Mouse (Mus musculus) T-cell, adult 2 months (primary cell): ENCODE data around the gene Nlrp3.
"Not testable (repeated sequence)": the region's sequence is repeated elsewhere in the genome, so short reads cannot be mapped to it uniquely, and the experiment has no call there.

Experiments used
- DNase-seq: peaks from one replicate; pipeline ENCODE4 v3.0.0; 2022; ENCODE audit warnings: low spot score

The Nlrp3 gene

GRCm38 (mm10) chr11:59537218-59538130 lies 3.9 kb upstream of the Nlrp3 start:
- no peak for DNase-seq

DNA sequence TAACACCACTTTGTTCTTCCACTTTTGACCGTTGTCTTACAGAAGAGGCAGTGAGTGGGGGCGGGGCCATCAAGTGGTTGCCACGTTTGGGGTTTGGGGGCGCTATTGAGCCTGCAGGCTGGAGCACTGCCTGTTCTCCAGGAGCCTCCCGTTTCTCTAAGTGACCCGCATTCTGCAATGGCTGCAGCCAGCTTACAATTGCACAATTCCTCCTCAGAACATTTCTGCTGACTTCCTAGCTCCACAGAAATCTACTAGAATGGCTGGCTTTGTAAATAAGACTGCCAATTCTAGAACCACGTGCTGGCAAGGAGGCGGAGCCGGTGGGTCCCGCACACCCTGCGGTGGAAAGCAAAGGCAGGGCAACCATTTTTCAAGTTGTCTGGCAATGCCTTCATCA lies 3.0 kb upstream of the Nlrp3 start:
- DNase-seq: no peak

- DNase-seq: no peak
Observed at GRCm38 (mm10) chr11:59540123-59540522, 1.2 kb upstream of the Nlrp3 start.

GRCm38 (mm10) chr11:59542442-59542841 lies 1.1 kb downstream of the Nlrp3 start:
- DNase-seq: no peak

DNA sequence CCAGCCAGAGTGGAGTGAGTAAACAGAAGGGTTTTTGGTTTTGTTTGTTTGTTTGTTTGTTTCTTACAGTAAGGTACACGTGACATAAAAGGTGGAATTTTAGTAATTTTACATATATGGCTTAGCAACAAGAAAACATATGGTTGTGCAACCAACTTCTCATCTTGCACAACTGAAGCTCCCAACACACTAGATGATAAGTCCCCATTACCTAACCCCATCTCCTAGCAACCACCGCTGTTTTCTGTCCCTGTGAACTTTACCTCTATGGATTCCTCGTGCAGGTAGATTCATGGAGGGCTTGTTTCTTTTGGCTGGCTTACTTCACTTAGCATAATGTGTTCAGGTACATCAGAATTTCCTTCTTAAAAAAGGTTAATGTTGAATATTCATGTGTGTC lies 2.0 kb downstream of the Nlrp3 start:
- no peak for DNase-seq

- no peak for DNase-seq
Observed at GRCm38 (mm10) chr11:59544005-59544404, 2.6 kb downstream of the Nlrp3 start.

DNA sequence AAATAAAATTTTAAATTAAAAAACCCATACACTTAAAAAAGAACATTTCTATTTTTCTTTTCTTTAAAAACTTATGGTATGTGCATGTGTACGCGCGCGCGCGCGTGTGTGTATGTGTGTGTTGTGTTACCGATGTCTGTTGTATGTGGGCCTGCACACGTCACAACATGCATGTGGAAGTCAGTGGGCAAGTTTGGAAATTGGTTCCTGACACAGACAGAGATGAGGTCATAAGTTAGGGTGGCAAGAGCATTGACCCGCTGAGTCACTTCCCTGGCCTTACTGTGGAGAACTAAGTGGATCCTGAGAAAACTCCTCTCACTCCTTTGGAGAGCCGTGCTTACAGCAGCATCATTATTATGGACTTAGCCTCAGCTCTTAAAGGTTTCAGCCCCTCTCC lies 12.8 kb downstream of the Nlrp3 start:
- no peak for DNase-seq

DNA sequence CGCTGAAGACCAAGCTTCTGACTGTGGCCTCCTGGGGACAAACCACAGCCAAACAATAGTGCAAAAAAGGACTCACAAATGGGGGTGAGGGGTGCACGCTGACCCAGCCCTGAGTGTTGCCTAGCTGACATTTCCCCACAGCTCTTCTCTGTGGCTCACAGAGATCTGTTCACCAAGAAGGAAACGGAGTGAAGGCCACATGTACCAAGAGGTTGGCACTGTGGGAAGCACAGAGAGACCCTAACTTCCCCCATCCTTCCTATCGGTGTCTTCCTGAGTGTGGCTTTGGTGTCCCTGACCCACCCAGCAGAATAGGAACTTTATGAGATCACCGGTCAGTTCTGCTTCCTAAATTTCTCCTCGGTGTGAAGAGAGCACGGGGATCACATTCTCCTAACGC lies 13.2 kb downstream of the Nlrp3 start:
- DNase-seq: no peak

DNA sequence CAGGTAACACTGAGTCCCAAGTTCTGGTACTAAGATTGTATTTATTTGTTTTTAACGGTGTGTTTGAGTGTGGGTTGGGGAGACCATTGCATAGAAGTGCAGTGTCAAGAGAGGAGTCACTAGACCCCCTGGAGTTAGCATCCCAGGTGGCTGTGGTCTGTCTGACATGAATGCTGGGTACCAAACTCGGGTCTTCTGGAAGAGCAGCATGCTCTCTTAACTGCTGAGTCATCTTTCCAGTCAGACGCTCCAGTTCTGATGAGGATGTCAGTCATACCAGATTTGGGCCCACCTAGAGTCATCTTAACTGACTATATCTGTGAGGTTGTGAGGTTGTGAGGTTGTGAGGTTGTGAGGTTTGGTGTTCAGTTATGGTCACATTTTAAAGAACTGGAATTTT lies 19.5 kb downstream of the Nlrp3 start:
- no peak for DNase-seq

- DNase-seq: no peak
Observed at GRCm38 (mm10) chr11:59562336-59562735, 21.0 kb downstream of the Nlrp3 start.

DNA sequence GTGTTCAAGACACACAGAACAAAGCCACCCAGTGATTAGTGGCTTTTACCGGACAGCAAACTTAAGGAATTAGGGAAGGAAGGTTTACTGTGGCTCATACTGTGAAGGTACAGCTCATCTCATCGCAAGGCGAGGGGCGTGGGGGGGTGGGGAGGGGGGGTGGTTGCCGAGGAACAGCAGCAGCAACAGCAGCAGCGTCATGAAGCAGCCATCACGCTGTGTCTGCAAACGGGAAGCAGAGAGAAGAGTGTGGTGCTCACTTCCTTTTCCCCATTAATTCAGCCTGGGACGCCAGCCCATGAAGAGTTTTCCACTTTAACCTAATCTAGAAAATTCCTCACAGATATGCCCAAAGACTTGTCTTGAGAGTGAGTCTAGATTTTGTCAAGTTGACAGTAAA lies 21.5 kb downstream of the Nlrp3 start:
- no peak for DNase-seq

DNA sequence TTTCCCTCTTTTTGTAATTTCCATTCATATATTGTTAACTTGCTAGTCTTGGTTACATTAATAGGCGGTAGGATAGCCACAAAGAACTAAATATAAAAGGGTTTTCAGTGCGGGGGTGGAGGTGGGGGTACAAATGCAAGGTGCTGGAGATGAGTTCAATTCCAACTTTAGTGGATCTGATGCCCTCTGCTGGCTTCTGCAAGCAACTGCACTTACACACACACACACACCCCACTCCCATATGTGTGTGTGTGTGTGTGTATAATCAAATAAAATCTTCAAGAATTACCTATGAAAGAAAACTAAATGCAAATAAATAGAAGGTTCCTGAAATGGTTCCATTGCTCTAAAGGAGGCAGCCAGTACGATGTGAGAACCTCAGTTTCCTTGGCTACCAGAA lies 27.9 kb downstream of the Nlrp3 start:
- no peak for DNase-seq

GRCm38 (mm10) chr11:59575726-59576125 lies 34.4 kb downstream of the Nlrp3 start:
- no peak for DNase-seq

GRCm38 (mm10) chr11:59576135-59576534 lies 34.8 kb downstream of the Nlrp3 start, which contains the start of gene Olfr222:
Gene Olfr222, minus strand, starts transcription at chr11:59576235.
- not testable (repeated sequence) for DNase-seq

GRCm38 (mm10) chr11:59584539-59584938 lies 43.2 kb downstream of the Nlrp3 start:
- DNase-seq: no peak

GRCm38 (mm10) chr11:59589496-59589895 lies 48.1 kb downstream of the Nlrp3 start:
- DNase-seq: no peak

DNA sequence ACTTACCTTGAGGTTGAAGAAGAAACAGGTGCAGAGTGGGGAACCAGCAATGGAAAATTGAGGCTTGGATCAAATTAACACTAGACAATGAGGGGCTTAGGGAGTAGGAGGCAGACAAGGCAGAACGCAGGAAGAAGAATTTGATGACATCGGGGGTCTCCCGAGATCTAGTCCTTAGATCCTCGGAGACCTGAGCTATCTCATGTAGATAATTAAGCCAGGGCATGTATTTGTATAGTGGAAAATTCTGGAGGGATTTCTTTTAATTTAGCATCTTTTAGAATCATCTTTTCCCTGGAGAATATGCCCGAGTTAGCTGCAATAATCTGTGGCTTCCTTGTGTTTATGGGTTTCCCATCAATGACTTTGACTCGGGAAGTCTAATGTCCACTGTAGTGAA lies 51.8 kb downstream of the Nlrp3 start, which contains the start of gene Olfr223:
Gene Olfr223 (minus strand): TSS at position 101 of the 400 bp plus-strand sequence.
- no peak for DNase-seq

GRCm38 (mm10) chr11:59596091-59596490 lies 54.7 kb downstream of the Nlrp3 start:
- no peak for DNase-seq

- DNase-seq: no peak
Observed at GRCm38 (mm10) chr11:59596950-59597349, 55.6 kb downstream of the Nlrp3 start.

DNA sequence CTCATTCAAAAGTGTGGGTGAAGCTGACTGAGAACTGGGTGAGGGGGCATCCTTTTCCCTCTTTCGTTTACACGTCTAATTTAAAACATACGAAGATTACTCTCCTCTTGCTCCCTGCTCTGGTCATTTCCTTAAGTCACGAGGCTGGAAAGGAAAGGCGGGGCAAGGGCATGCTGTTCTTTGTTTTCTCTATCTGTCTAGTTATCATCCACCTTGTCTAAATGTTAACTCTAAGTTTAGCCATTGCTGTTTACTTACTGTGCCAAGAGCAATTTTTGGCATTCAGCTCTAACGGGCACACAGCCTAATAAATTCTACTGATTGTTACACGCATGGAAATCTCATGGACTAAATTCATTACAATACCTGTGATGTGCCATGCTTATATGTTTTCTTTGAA lies 57.8 kb downstream of the Nlrp3 start:
- DNase-seq: no peak

DNA sequence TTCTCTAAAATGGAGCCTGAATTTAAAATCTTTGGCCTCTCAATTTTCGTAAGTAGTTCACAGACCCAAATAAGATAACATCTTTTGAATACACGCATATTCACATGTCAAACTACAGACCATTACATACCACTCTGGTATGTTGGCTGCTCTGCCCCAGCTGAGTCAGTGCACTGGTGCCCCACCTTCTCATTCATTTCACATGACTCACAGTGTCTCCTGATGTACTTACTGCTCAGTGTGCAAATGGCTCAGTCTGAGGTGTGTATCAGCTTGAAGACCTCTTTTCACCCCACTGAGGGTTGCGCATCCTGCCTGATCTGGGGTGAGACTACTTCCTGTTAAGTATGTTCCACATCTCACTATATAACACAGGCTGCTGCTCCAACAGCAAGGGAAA lies 59.5 kb downstream of the Nlrp3 start:
- no peak for DNase-seq

DNA sequence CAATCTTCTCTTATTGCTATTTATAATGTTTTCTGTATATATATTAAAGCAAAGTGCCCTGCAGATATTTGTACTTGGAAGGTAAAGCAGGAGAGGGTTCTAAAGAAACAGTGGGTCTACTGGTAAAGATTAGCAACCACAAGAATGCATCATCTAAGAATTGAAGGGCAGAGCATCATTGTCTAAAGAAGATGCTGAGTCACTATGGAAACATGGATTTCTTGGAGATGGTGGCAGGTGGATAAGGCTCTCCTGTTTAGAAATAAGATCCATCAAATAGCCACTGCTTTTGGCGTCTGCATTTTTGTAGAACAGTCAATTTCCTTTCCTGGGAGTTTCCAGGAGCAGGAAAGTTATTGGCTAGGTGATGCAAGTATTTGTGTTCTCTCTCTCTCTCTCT lies 60.9 kb downstream of the Nlrp3 start:
- DNase-seq: no peak

GRCm38 (mm10) chr11:59611646-59612045 lies 70.3 kb downstream of the Nlrp3 start:
- DNase-seq: no peak

DNA sequence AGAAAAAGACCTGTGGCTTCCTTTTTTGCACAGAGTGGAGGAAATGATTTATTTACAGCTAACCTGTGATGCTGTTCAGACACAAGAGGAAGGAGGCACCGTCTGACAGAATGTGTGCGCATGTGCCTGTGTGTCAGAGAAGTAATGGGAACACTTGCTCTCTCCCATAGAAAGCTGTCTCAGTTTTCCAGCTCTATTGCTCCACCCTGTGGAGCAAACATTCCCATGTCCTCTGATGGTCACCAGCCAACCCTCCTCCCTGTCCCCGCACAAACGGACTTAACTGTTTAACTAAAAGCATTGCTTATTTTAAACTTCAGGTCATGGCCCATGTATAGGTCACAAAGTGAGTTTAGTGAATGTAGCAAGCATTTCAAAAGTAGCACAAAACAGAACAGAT lies 72.8 kb downstream of the Nlrp3 start:
- no peak for DNase-seq
